ENCODE assay signal across 9 mouse cellular contexts in the genomic region with DNA sequence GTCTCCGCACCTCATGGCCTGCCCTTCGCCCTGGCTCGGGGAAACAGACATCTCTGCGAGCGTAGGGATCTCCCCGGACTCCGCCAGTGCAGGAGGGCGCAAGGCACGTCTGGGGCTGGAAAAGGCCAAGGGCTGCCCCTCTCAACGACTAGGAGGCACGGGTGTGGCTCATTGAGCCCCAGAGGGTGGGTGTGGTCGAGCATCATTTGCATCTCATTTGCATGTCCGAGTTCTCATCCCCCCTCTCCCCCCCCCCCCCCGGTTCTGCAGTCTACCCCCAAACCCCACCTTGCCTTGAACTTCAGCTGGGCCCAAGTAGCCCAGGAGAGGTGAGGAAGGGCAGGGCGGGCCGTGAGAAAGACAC. TPM values are rescaled to one million over a fixed set of nuclear protein-coding genes. Genes with fewer than 3 reads are reported as not detected.
DNase-seq lines count a peak whose midpoint lies in the region; ATAC-seq and TF ChIP-seq lines count a peak whose summit lies in the region.
"Had no signal": no experiment of that assay in that cellular context is flagged by ENCODE, and none has a peak within 500 bp of the region (broad histone marks: within the 10 kb centered on the region; RNA-seq: fewer than 3 reads in every experiment).

No protein-coding gene starts in this region.

- WGBS in heart, embryonic 11.5 days (ENCODE audit: insufficient replicate concordance), result 10% methylated on average over 14 of the region's 16 CpGs
- 13% methylated on average over 14 of the region's 16 CpGs for WGBS in forebrain, postnatal 0 days
- WGBS in liver, postnatal 0 days (ENCODE audit: insufficient replicate concordance), result 12% methylated on average over 13 of the region's 16 CpGs

- H3K79me3 ChIP-seq in C2C12 (ENCODE audit: low read depth), result no peaks in the 10 kb centered on the region

- no peaks in the 10 kb centered on the region for H3K9me3 ChIP-seq in heart, embryonic 11.5 days (replicated peaks; ENCODE audit: control insufficient read depth, low read length)
- no peaks in the 10 kb centered on the region for H3K9me3 ChIP-seq in forebrain, postnatal 0 days (ENCODE audit: low read length)
- H3K9me3 ChIP-seq in liver, postnatal 0 days (ENCODE audit: low read length), result no peaks in the 10 kb centered on the region

- no peaks in the 10 kb centered on the region for H3K79me2 ChIP-seq in C2C12 (ENCODE audit: control insufficient read depth, insufficient read depth)

- H3K4me2 ChIP-seq in heart, embryonic 11.5 days, result peak overlapping the region; percentile 89
- H3K4me2 ChIP-seq in forebrain, postnatal 0 days (ENCODE audit: low read depth), result peak overlapping the region; percentile 94
- peak overlapping the region; percentile 75 for H3K4me2 ChIP-seq in liver, postnatal 0 days (ENCODE audit: low read depth, low read length)

- intact Hi-C loops in heart, postnatal 10 days (cut with DNase I), result no loop called here
- intact Hi-C loops in gastrocnemius, postnatal 36 days (cut with DNase I), result no loop called here

- H3K27ac ChIP-seq in heart, embryonic 11.5 days (ENCODE audit: low read depth, low read length), result no peak overlapping the region
- H3K27ac ChIP-seq in forebrain, postnatal 0 days (ENCODE audit: low read depth, low read length), result no peak overlapping the region
- no peak overlapping the region for H3K27ac ChIP-seq in liver, postnatal 0 days (ENCODE audit: low read depth)
- H3K27ac ChIP-seq: macrophage had no signal

- no peaks in the 10 kb centered on the region for H3K36me3 ChIP-seq in heart, embryonic 11.5 days (ENCODE audit: control insufficient read depth, insufficient read depth, low read length)
- H3K36me3 ChIP-seq in C2C12 (ENCODE audit: control insufficient read depth, insufficient read depth), result no peaks in the 10 kb centered on the region
- no peaks in the 10 kb centered on the region for H3K36me3 ChIP-seq in forebrain, postnatal 0 days (ENCODE audit: insufficient read depth)
- H3K36me3 ChIP-seq in liver, postnatal 0 days (replicated peaks; ENCODE audit: insufficient read depth, low read length), result no peaks in the 10 kb centered on the region

- peak overlapping the region; percentile 54 for H3K4me3 ChIP-seq in heart, embryonic 11.5 days (ENCODE audit: low read depth, low read length)
- H3K4me3 ChIP-seq in C2C12 (ENCODE audit: insufficient read depth, poor library complexity, severe bottlenecking), result peak overlapping the region; percentile 12
- peak overlapping the region; percentile 41; the same call in 1 of the 2 replicates for H3K4me3 ChIP-seq in forebrain, postnatal 0 days (ENCODE audit: low read depth, low read length)
- H3K4me3 ChIP-seq in liver, postnatal 0 days (ENCODE audit: low read depth, low read length), result peak overlapping the region; percentile 22

- H3K27me3 ChIP-seq in heart, embryonic 11.5 days (ENCODE audit: control insufficient read depth, insufficient read depth, low read length), result peaks cover 100% of the 10 kb centered on the region
- H3K27me3 ChIP-seq in C2C12 (ENCODE audit: control insufficient read depth, insufficient read depth, insufficient read length), result no peaks in the 10 kb centered on the region
- H3K27me3 ChIP-seq in forebrain, postnatal 0 days (ENCODE audit: insufficient read depth, low read length), result peaks cover 82% of the 10 kb centered on the region
- peaks cover 82% of the 10 kb centered on the region for H3K27me3 ChIP-seq in liver, postnatal 0 days (ENCODE audit: insufficient read depth, low read length)

- TF ChIP-seq CTCF in C2C12 (IDR thresholded peaks at IDR 0.05; ENCODE audit: control insufficient read depth, insufficient read depth, insufficient read length), result no peak
- no peak for TF ChIP-seq CTCF in forebrain, postnatal 0 days (IDR thresholded peaks at IDR 0.05; ENCODE audit: low read depth)
- TF ChIP-seq CTCF in liver, postnatal 0 days (IDR thresholded peaks at IDR 0.05; ENCODE audit: low read depth), result no peak

- peaks cover 17% of the 10 kb centered on the region for H3K4me1 ChIP-seq in heart, embryonic 11.5 days (ENCODE audit: control insufficient read depth, insufficient read depth, low read length)
- peaks cover 6% of the 10 kb centered on the region for H3K4me1 ChIP-seq in forebrain, postnatal 0 days (ENCODE audit: insufficient read depth)
- peaks cover 20% of the 10 kb centered on the region for H3K4me1 ChIP-seq in liver, postnatal 0 days (ENCODE audit: insufficient read depth)

- DNase-seq in heart, postnatal 10 days, result no peak
- DNase-seq in forebrain, postnatal 0 days, result no peak
- no peak for DNase-seq in liver, postnatal 0 days
- no peak for DNase-seq in c-Kit-positive CD71-positive TER-119-positive erythroid progenitor cells, embryonic 14.5 days (ENCODE audit: low spot score)
- no peak for DNase-seq in gastrocnemius, postnatal 36 days

- 0 out of 2 replicates have a peak overlapping the region, but pooled peaks have one; percentile 6 for H3K9ac ChIP-seq in heart, embryonic 11.5 days (ENCODE audit: low read depth, low read length)
- 0 out of 2 replicates have a peak overlapping the region, but pooled peaks have one; percentile 49 for H3K9ac ChIP-seq in forebrain, postnatal 0 days
- no peak overlapping the region for H3K9ac ChIP-seq in liver, postnatal 0 days (replicated peaks)

- no peak for TF ChIP-seq EP300 in liver, postnatal 0 days (IDR thresholded peaks at IDR 0.05; ENCODE audit: low read depth)

- H3ac ChIP-seq in C2C12 (ENCODE audit: control insufficient read depth, insufficient read length, low read depth), result peak overlapping the region; percentile 91

- no peak for ATAC-seq in heart, embryonic 11.5 days (replicated peaks; ENCODE audit: insufficient number of reproducible peaks, low FRiP score, low TSS enrichment)
- ATAC-seq in forebrain, postnatal 0 days, result no peak
- no peak for ATAC-seq in liver, postnatal 0 days
- no peak for ATAC-seq in CD4-positive, CD25-positive, alpha-beta regulatory T cell, adult 4 months

TF ChIP-seq in C2C12, 6 proteins besides CTCF, POLR2A, EP300 and RAD21:
- TF ChIP-seq MYOG (IDR thresholded peaks at IDR 0.05; ENCODE audit: control insufficient read depth, extremely low read depth, insufficient read length) (no peak), USF1 (IDR thresholded peaks at IDR 0.05; ENCODE audit: low read depth) (no peak), MYOD1 (IDR thresholded peaks at IDR 0.05; ENCODE audit: control insufficient read depth, insufficient read length, low read depth) (no peak), MAX (IDR thresholded peaks at IDR 0.05) (no peak), CEBPB (IDR thresholded peaks at IDR 0.05; ENCODE audit: low read depth) (no peak), FOSL1 (IDR thresholded peaks at IDR 0.05; ENCODE audit: insufficient read depth, low read length, poor library complexity, severe bottlenecking) (no peak)

RNA-seq across cellular contexts. Expression of gene Smug1, which starts 3.4 kb away (rescaled TPM):
- polyA plus RNA-seq in heart, embryonic 11.5 days (2014; fragmentation: Nextera tagmentation; extraction: Ambion mirVana), result 14.7 and 17.7 TPM in 2 replicates
- 10 to 100 TPM; 13.7 to 16.1 TPM for total RNA-seq in heart, postnatal 10 days (2021)
- polyA plus RNA-seq in C2C12 (2012; fragmentation: generic; extraction: Trizol), result 15.7 TPM
- 34.0 and 34.4 TPM in 2 replicates for total RNA-seq in forebrain, postnatal 0 days (2014; rRNA removed)
- polyA plus RNA-seq in forebrain, postnatal 0 days (2015; fragmentation: Nextera tagmentation; extraction: Ambion mirVana), result 14.6 and 18.5 TPM in 2 replicates
- polyA plus RNA-seq in liver, postnatal 0 days (2015; fragmentation: Nextera tagmentation; extraction: Ambion mirVana), result 3.6 and 3.8 TPM in 2 replicates
- 1 to 10 TPM; 6.0 to 8.1 TPM for polyA plus RNA-seq in CD4-positive, CD25-positive, alpha-beta regulatory T cell, adult 4 months (2017; shearing (Covaris generic))
- 10 to 100 TPM in 1 of 2 experiments, 1 to 10 TPM in 1; 9.9 to 11.3 TPM for total RNA-seq in gastrocnemius, postnatal 36 days (2021)
